Comparison of ENCODE assay signal across 25 mouse cellular contexts in genomic region chr3:50899830-50900350, GRCm38 (mm10).
DNase-seq lines count a peak whose midpoint lies in the region; ATAC-seq and TF ChIP-seq lines count a peak whose summit lies in the region.
"Had no signal": no experiment of that assay in that cellular context is flagged by ENCODE, and none has a peak within 500 bp of the region (broad histone marks: within the 10 kb centered on the region; RNA-seq: fewer than 3 reads in every experiment).

No protein-coding gene starts in this region.

- 11% methylated on average over 7 of the region's 7 CpGs for WGBS in cerebellum, adult 2 months
- 35% methylated on average over 7 of the region's 7 CpGs for WGBS in heart, postnatal 0 days
- WGBS in heart, adult 2 months: 35% methylated on average over 7 of the region's 7 CpGs

- no peak overlapping the region for H3K27ac ChIP-seq in cerebellum, adult 2 months (ENCODE audit: insufficient read depth, low read length)
- no peak overlapping the region for H3K27ac ChIP-seq in heart, postnatal 0 days (ENCODE audit: low read depth)
- no peak overlapping the region for H3K27ac ChIP-seq in heart, adult 2 months
- H3K27ac ChIP-seq: forebrain, embryonic 13.5 days; hindbrain, embryonic 13.5 days; kidney, postnatal 0 days; limb, embryonic 12.5 days; lung, embryonic 15.5 days; midbrain, embryonic 10.5 days; midbrain, embryonic 15.5 days; stomach, embryonic 15.5 days had no signal

- no peaks in the 10 kb centered on the region; the same call in 1 of the 2 replicates for H3K27me3 ChIP-seq in cerebellum, adult 2 months (ENCODE audit: control insufficient read depth, insufficient read depth, low read length)
- H3K27me3 ChIP-seq in heart, postnatal 0 days (ENCODE audit: control insufficient read depth, insufficient read depth, low read length): no peaks in the 10 kb centered on the region
- no peaks in the 10 kb centered on the region for H3K27me3 ChIP-seq in heart, adult 2 months (ENCODE audit: control insufficient read depth, insufficient read depth, low read length)
- H3K27me3 ChIP-seq: forebrain, embryonic 13.5 days; hindbrain, embryonic 13.5 days; limb, embryonic 12.5 days; lung, embryonic 15.5 days; midbrain, embryonic 15.5 days; stomach, embryonic 15.5 days had no signal

- H3K4me2 ChIP-seq in heart, postnatal 0 days (ENCODE audit: low read depth, low read length): no peak overlapping the region
- H3K4me2 ChIP-seq: forebrain, embryonic 13.5 days; hindbrain, embryonic 13.5 days; limb, embryonic 12.5 days; liver, embryonic 11.5 days; lung, embryonic 15.5 days; midbrain, embryonic 15.5 days; stomach, embryonic 15.5 days had no signal

- H3K79me2 ChIP-seq in heart, adult 2 months (replicated peaks; ENCODE audit: control insufficient read depth, insufficient read depth, low read length): no peaks in the 10 kb centered on the region

- H3K9me3 ChIP-seq in heart, postnatal 0 days (replicated peaks; ENCODE audit: control insufficient read depth, low read length): no peaks in the 10 kb centered on the region
- H3K9me3 ChIP-seq: forebrain, embryonic 13.5 days; hindbrain, embryonic 13.5 days; limb, embryonic 12.5 days; lung, embryonic 15.5 days; midbrain, embryonic 10.5 days; midbrain, embryonic 15.5 days; stomach, embryonic 15.5 days had no signal

- no peak for TF ChIP-seq CTCF in cerebellum, adult 2 months (IDR thresholded peaks at IDR 0.05; ENCODE audit: borderline replicate concordance, insufficient read depth, low read depth, low read length)
- no peak for TF ChIP-seq CTCF in heart, postnatal 0 days (IDR thresholded peaks at IDR 0.05; ENCODE audit: low read depth)
- no peak for TF ChIP-seq CTCF in heart, adult 2 months (IDR thresholded peaks at IDR 0.05)

- no peak overlapping the region for H3K9ac ChIP-seq in heart, postnatal 0 days (replicated peaks; ENCODE audit: low read depth, low read length)
- H3K9ac ChIP-seq in heart, adult 2 months (ENCODE audit: low read depth, low read length): no peak overlapping the region
- H3K9ac ChIP-seq: forebrain, embryonic 13.5 days; hindbrain, embryonic 13.5 days; limb, embryonic 12.5 days; lung, embryonic 15.5 days; midbrain, embryonic 15.5 days; stomach, embryonic 15.5 days had no signal

- TF ChIP-seq POLR2A in cerebellum, adult 2 months (IDR thresholded peaks at IDR 0.05; ENCODE audit: borderline replicate concordance, insufficient read depth, low read length): no peak
- no peak for TF ChIP-seq POLR2A in heart, adult 2 months (IDR thresholded peaks at IDR 0.05; ENCODE audit: insufficient read depth, low read depth, low read length)

- TF ChIP-seq EP300 in heart, postnatal 0 days (IDR thresholded peaks at IDR 0.05; ENCODE audit: low read depth): no peak
- no peak for TF ChIP-seq EP300 in heart, adult 2 months (IDR thresholded peaks at IDR 0.05; ENCODE audit: insufficient read depth, low read depth, low read length)

- intact Hi-C loops in heart, adult 2 months (cut with DNase I): loop anchor here (10.0 kb wide), 1 partner anchor 1805 kb away; no protein-coding TSS in a partner anchor

- ATAC-seq in heart, postnatal 0 days (ENCODE audit: insufficient read depth, low read depth): peak; percentile 86
- ATAC-seq: CD4-positive, CD25-positive, alpha-beta regulatory T cell, adult 4 months; forebrain, embryonic 13.5 days; intestine, embryonic 16.5 days; midbrain, embryonic 15.5 days had no signal

- H3K4me1 ChIP-seq in cerebellum, adult 2 months (ENCODE audit: control insufficient read depth, insufficient read depth, low read length): peaks cover 6% of the 10 kb centered on the region
- no peaks in the 10 kb centered on the region for H3K4me1 ChIP-seq in heart, postnatal 0 days (ENCODE audit: control insufficient read depth, insufficient read depth)
- H3K4me1 ChIP-seq in heart, adult 2 months (ENCODE audit: control insufficient read depth, insufficient read depth, low read length): no peaks in the 10 kb centered on the region
- H3K4me1 ChIP-seq: stomach, embryonic 15.5 days had no signal

- peak; percentile 40 to 68 for DNase-seq in cerebellum, adult 2 months
- DNase-seq in cerebellum, adult 11 months: no peak
- peak; percentile 73 for DNase-seq in heart, postnatal 0 days (ENCODE audit: low spot score)
- no peak for DNase-seq in heart, adult 2 months
- DNase-seq in cerebellum, adult 9-10 months: peak; percentile 36
- peak; percentile 46 to 48 for DNase-seq in cerebellum, postnatal 25 days
- no peak for DNase-seq in left cerebral cortex, adult 18-20 months (ENCODE audit: low spot score in 2 of 2)
- DNase-seq: adrenal gland, postnatal 36 days; gastrocnemius, postnatal 10 days; heart, postnatal 36 days; kidney, adult 8-10 months; kidney, postnatal 4 days; layer of hippocampus, postnatal 36 days; right cerebral cortex, postnatal 25 days had no signal

- no peak overlapping the region for H3K4me3 ChIP-seq in cerebellum, adult 2 months (replicated peaks; ENCODE audit: insufficient read depth, low read depth, low read length)
- H3K4me3 ChIP-seq in heart, postnatal 0 days (ENCODE audit: low read depth, low read length): no peak overlapping the region
- no peak overlapping the region for H3K4me3 ChIP-seq in heart, adult 2 months
- H3K4me3 ChIP-seq: forebrain, embryonic 13.5 days; hindbrain, embryonic 13.5 days; limb, embryonic 12.5 days; lung, embryonic 15.5 days; midbrain, embryonic 10.5 days; midbrain, embryonic 15.5 days; stomach, embryonic 15.5 days had no signal

- H3K36me3 ChIP-seq in heart, postnatal 0 days (replicated peaks; ENCODE audit: control insufficient read depth, insufficient read depth, low read length): no peaks in the 10 kb centered on the region
- H3K36me3 ChIP-seq in heart, adult 2 months (ENCODE audit: control insufficient read depth, insufficient read depth, low read length): no peaks in the 10 kb centered on the region
- H3K36me3 ChIP-seq: hindbrain, embryonic 13.5 days; limb, embryonic 12.5 days; lung, embryonic 15.5 days; midbrain, embryonic 10.5 days; midbrain, embryonic 15.5 days; stomach, embryonic 15.5 days had no signal

Comparison
In these comparisons a context has a peak if more than half of its experiments do, and no peak if none do; other contexts are left out.
1. DNase-seq: peak in cerebellum, adult 2 months (2 of 2), heart, postnatal 0 days (single experiment), cerebellum, adult 9-10 months (single experiment) and cerebellum, postnatal 25 days (2 of 2); none in cerebellum, adult 11 months (single experiment), heart, adult 2 months (0 of 2) and left cerebral cortex, adult 18-20 months (0 of 2).